Mouse (Mus musculus) kidney, postnatal 25 days (tissue): Measurements from ENCODE around the gene Arf5.

ENCODE experiments used
- DNase-seq, 2 experiments: peaks; one replicate each; pipeline ENCODE4 v3.0.0; 2021; ENCODE audit warnings: mixed read lengths in 2 of 2

Arf5 gene

GRCm38 (mm10) chr6:28423313-28423712 lies at the start of gene Arf5:
Gene Arf5, plus strand, starts transcription at chr6:28423560.
- peak; percentile 98 for DNase-seq

GRCm38 (mm10) chr6:28381983-28382382 lies 41.4 kb upstream of the Arf5 start:
- no peak for DNase-seq

- DNase-seq = no peak
These were observed 38.2 kb upstream of the Arf5 start for GRCm38 (mm10) chr6:28385169-28385568.

GRCm38 (mm10) chr6:28389038-28389437 lies 34.3 kb upstream of the Arf5 start:
- no peak for DNase-seq

GRCm38 (mm10) chr6:28396051-28396852 lies 27.1 kb upstream of the Arf5 start:
- DNase-seq = no peak

- no peak for DNase-seq
These were observed 26.4 kb upstream of the Arf5 start for GRCm38 (mm10) chr6:28396853-28397457.

- no peak for DNase-seq
These were observed 25.6 kb upstream of the Arf5 start, which contains the start of gene Zfp800 for GRCm38 (mm10) chr6:28397681-28398203. Gene Zfp800, minus strand, starts transcription at chr6:28398005.

GRCm38 (mm10) chr6:28398726-28399125 lies 24.6 kb upstream of the Arf5 start:
- DNase-seq = no peak

- no peak for DNase-seq
These were observed 23.6 kb upstream of the Arf5 start for GRCm38 (mm10) chr6:28399791-28400190.

- peak; percentile 58 to 65 for DNase-seq
These were observed 13.3 kb upstream of the Arf5 start for GRCm38 (mm10) chr6:28410053-28410452.

- no peak for DNase-seq
These were observed 12.1 kb upstream of the Arf5 start for GRCm38 (mm10) chr6:28411236-28411635.

- DNase-seq = no peak
These were observed 6.4 kb upstream of the Arf5 start for GRCm38 (mm10) chr6:28416981-28417380.

GRCm38 (mm10) chr6:28418449-28418848 lies 4.9 kb upstream of the Arf5 start:
- peak; percentile 93 for DNase-seq

- DNase-seq = peak in 1 of 2 experiments; percentile 28
These were observed 3.7 kb upstream of the Arf5 start for GRCm38 (mm10) chr6:28419673-28420072.

GRCm38 (mm10) chr6:28420361-28420760 lies 3.0 kb upstream of the Arf5 start:
- DNase-seq = no peak

GRCm38 (mm10) chr6:28420865-28421264 lies 2.5 kb upstream of the Arf5 start:
- DNase-seq = no peak

GRCm38 (mm10) chr6:28421469-28422000 lies 1.8 kb upstream of the Arf5 start:
- peak; percentile 96 to 97 for DNase-seq

GRCm38 (mm10) chr6:28422651-28423290 lies 589 bp upstream of the Arf5 start:
- no peak for DNase-seq

GRCm38 (mm10) chr6:28423767-28424695 lies 671 bp downstream of the Arf5 start:
- DNase-seq = peak; percentile 60 to 86

GRCm38 (mm10) chr6:28425019-28425418 lies 1.7 kb downstream of the Arf5 start:
- no peak for DNase-seq

GRCm38 (mm10) chr6:28427096-28427839 lies 3.9 kb downstream of the Arf5 start, which contains the start of gene Fscn3:
Gene Fscn3, plus strand, starts transcription at chr6:28427789.
- peak; percentile 65 to 75 for DNase-seq
